Mouse (Mus musculus): ENCODE measurements around the gene Ap2a1.

The Ap2a1 gene

DNA sequence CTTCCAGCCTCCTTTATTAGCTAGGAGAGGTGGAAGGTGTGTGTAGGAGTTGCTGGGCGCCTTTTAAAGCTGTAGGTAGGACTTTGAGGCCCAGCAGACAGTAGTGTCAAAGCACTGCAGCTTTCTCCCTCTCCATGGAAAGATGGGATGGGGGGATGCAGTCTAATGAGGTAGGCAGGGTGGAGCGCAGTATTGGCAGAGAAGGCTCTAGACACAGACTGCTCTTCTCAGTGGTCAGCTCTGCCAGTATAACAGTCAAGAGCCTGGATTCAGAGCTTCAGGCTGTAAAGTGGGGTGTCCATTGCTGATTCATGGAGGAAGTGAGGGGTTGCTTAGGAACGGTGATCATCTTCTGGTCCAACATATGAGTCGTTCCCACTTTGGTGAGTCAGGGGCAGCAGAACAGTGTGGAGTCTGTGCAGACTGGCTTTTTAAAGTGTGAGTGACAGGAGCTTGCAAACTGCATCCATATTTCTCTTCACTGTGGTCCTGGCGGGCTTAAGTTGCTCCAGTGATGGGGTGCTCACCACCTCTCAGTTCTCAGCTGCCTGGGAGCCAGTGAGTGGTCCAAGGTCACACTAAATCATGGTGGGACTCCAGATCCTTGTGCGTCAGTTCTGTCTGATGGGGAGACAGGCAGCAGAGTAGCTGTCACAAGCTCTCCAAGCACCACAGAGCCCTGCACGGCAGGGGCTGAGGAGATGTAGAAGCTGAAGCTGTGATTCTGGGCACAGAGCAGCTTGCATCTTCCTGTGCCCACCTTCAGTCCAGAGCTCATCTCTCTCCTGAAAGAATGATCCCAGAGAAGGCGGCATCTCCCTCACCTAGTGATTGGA is 78.3 kb downstream of the Ap2a1 start:
- DNase-seq (ENCODE audit: low spot score in 2 of 2), result no peak
